Mouse (Mus musculus): ENCODE results near the gene Smarcc2. TPM values are rescaled to one million over a fixed set of nuclear protein-coding genes. Genes with fewer than 3 reads are reported as not detected.

Smarcc2 gene
- 25.9 and 32.1 TPM in 2 replicates for polyA plus RNA-seq (2015; fragmentation: Nextera tagmentation; extraction: Ambion mirVana)

DNA sequence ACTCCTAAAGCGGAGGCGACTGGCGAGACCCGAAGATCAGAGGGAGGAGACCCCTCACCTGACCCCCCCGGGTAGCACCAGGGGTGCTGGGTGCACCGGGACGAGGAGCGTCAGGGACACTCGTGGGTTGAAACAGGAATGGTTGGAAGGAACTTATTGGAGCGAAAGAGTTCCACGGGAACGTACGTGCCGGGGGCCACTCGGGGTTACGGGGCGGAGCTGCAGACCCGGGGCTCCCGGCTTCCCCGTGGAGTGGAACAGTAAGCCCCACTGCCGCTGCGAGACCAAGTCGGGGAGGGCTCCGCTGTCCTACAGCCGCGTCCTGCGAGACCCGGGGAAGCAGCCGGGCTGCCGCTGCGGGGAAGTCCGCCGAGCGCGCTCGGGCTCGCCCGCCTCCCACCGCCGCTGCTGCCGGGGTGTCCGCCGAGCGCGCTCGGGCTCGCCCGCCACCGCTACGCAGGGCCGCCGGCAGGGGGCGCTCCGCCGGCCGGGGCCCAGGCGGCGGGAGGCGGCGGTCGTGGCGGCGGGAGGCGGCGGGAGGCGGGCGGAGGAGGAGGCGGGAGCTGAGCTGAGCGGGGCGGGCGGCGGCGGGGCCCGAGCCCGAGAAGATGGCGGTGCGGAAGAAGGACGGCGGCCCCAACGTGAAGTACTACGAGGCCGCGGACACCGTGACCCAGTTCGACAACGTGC, at the start of gene Smarcc2:
TSS of gene Smarcc2 (plus strand) at position 530 of the 690 bp plus-strand sequence.

GRCm38 (mm10) chr10:128411211-128412054, 47.6 kb upstream of the Smarcc2 start, which contains the start of the genes Nabp2 and Rnf41:
TSS of gene Nabp2 (minus strand) at chr10:128411492.
TSS of gene Rnf41 (plus strand) at chr10:128411657.

DNA sequence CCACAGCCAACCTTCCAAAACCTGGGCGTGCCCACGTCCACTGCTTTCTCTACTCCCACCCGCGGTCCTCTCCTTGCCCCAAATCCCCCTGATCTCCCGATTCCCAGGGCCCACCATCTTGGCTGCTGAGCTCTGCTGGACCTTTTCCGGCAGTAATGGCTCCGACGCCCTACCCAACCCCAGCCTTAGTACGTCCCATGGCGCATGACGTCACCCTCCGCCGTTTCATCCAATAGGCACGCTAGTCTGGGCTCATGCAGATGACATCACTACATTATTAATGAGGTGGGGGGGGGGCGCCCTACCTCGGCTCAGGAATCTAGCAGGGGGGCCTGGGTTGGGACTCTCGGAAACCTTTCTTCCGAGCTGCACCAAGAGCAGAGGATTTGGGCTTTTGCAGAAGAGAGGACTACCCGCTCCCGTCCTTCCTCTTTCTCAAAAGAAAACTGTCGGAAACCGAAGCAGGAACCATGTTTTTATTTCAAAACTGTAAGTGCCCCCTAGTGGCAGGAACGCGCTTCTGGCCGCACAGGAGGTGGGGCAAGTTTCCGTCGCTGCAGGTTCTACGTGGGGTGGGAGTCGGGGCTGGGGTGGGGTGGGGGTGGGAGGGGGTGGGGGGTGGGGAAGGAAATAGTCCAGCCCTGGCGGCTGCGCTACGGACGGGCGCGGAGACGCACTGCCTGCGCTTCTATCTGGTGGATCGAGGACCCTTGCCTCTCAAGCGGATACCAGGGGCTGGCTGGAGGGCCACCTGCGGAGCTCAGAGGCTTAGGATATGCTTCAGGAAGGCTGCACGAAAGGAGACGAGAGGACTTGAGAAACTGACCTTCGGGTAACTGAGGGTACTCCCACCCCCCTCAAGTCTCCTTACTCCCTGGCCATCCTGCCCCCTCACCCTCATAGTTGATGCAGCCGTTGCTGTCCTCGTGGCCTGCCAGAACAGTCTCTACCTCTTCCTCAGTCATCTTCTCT, 34.9 kb downstream of the Smarcc2 start, which contains the start of gene Myl6:
TSS of gene Myl6 (minus strand) at position 451 of the 972 bp plus-strand sequence.

GRCm38 (mm10) chr10:128498590-128498989, 39.5 kb downstream of the Smarcc2 start, which contains the start of gene Myl6b:
TSS of gene Myl6b (minus strand) at chr10:128498685.

DNA sequence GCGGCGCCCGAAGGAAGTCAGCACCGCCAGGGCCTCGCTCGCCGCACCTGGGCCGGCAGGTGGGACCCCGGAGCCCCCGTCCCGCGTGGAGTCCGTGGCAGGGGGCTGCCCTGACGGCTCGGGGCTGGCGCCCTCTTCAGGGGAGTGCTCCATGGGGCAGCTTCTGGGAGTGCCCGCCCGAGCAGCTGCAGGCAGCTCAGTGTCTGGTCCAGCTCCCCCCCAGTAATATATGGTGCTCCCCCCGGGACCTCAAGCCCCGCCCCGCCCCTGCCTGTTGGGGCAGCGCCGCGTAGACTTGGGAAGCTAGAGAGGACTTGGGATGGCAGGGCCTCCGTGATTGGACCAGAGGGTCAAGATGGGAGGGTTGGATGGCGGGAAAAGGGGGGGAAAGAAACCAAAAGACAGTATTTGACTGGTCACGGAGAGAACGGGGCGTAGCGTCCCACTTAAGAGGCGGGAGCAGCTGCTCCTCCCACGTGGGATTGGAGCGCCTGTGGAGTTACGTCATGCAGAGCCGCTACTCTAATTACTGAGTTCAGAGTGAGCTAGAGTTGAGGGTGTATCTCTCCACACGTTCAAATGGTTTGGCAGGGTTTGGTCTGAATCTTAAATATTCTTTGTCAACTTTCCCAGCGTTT, 66.7 kb downstream of the Smarcc2 start, which contains the start of gene Esyt1:
TSS of gene Esyt1 (minus strand) at position 201 of the 638 bp plus-strand sequence.

Small RNAs within 50 kb of the gene (microRNA-seq; reads per million reads assigned to microRNA genes)
- not detected for gene Mir6916
- not detected for gene Mir8105

Other genes with a start within 250 kb of the Smarcc2 start
- gene Spryd4, start 247.4 kb upstream of the Smarcc2 start, polyA plus RNA-seq (2015; fragmentation: Nextera tagmentation; extraction: Ambion mirVana): 20.3 and 21.2 TPM in 2 replicates
- gene Mip, start 233.4 kb upstream of the Smarcc2 start, polyA plus RNA-seq (2015; fragmentation: Nextera tagmentation; extraction: Ambion mirVana): not detected in 2 replicates
- gene Timeless, start 227.2 kb upstream of the Smarcc2 start, polyA plus RNA-seq (2015; fragmentation: Nextera tagmentation; extraction: Ambion mirVana): 10.5 and 13.6 TPM in 2 replicates
- gene Apon, start 205.2 kb upstream of the Smarcc2 start, polyA plus RNA-seq (2015; fragmentation: Nextera tagmentation; extraction: Ambion mirVana): 0.12 TPM in 1 of 2 replicates, not detected in the other
- 0.46 and 1.4 TPM in 2 replicates for gene Apof, start 190.6 kb upstream of the Smarcc2 start, polyA plus RNA-seq (2015; fragmentation: Nextera tagmentation; extraction: Ambion mirVana)
- 10.9 and 12.7 TPM in 2 replicates for gene Stat2, start 188.7 kb upstream of the Smarcc2 start, polyA plus RNA-seq (2015; fragmentation: Nextera tagmentation; extraction: Ambion mirVana)
- not detected in 2 replicates for gene Il23a, start 160.5 kb upstream of the Smarcc2 start, polyA plus RNA-seq (2015; fragmentation: Nextera tagmentation; extraction: Ambion mirVana)
- gene Pan2, start 155.9 kb upstream of the Smarcc2 start, polyA plus RNA-seq (2015; fragmentation: Nextera tagmentation; extraction: Ambion mirVana): 11.6 and 12.1 TPM in 2 replicates
- gene Cnpy2, start 136.8 kb upstream of the Smarcc2 start, polyA plus RNA-seq (2015; fragmentation: Nextera tagmentation; extraction: Ambion mirVana): 170 and 182 TPM in 2 replicates
- 150 and 164 TPM in 2 replicates for gene Cs, start 121.5 kb upstream of the Smarcc2 start, polyA plus RNA-seq (2015; fragmentation: Nextera tagmentation; extraction: Ambion mirVana)
- 16.9 TPM in 2 replicates for gene Coq10a, start 90.3 kb upstream of the Smarcc2 start, polyA plus RNA-seq (2015; fragmentation: Nextera tagmentation; extraction: Ambion mirVana)
- gene Ankrd52, start 82.1 kb upstream of the Smarcc2 start, polyA plus RNA-seq (2015; fragmentation: Nextera tagmentation; extraction: Ambion mirVana): 6.7 and 7.2 TPM in 2 replicates
- gene Slc39a5, start 58.0 kb upstream of the Smarcc2 start, polyA plus RNA-seq (2015; fragmentation: Nextera tagmentation; extraction: Ambion mirVana): 0.06 TPM in 1 of 2 replicates, not detected in the other
- 51.6 and 55.2 TPM in 2 replicates for gene Nabp2, start 47.8 kb upstream of the Smarcc2 start, polyA plus RNA-seq (2015; fragmentation: Nextera tagmentation; extraction: Ambion mirVana)
- 26.1 and 26.5 TPM in 2 replicates for gene Rnf41, start 47.6 kb upstream of the Smarcc2 start, polyA plus RNA-seq (2015; fragmentation: Nextera tagmentation; extraction: Ambion mirVana)
- 9,114 and 9,500 TPM in 2 replicates for gene Myl6, start 34.9 kb downstream of the Smarcc2 start, polyA plus RNA-seq (2015; fragmentation: Nextera tagmentation; extraction: Ambion mirVana)
- 3.1 and 3.2 TPM in 2 replicates for gene Myl6b, start 39.4 kb downstream of the Smarcc2 start, polyA plus RNA-seq (2015; fragmentation: Nextera tagmentation; extraction: Ambion mirVana)
- 35.3 and 39.3 TPM in 2 replicates for gene Esyt1, start 66.6 kb downstream of the Smarcc2 start, polyA plus RNA-seq (2015; fragmentation: Nextera tagmentation; extraction: Ambion mirVana)
- gene Zc3h10, start 88.5 kb downstream of the Smarcc2 start, polyA plus RNA-seq (2015; fragmentation: Nextera tagmentation; extraction: Ambion mirVana): 6.9 and 8.0 TPM in 2 replicates
- gene Rpl41, start 90.1 kb downstream of the Smarcc2 start, polyA plus RNA-seq (2015; fragmentation: Nextera tagmentation; extraction: Ambion mirVana): 3,278 and 3,571 TPM in 2 replicates
- gene Pa2g4, start 106.7 kb downstream of the Smarcc2 start, polyA plus RNA-seq (2015; fragmentation: Nextera tagmentation; extraction: Ambion mirVana): 97.3 and 100 TPM in 2 replicates
- gene Erbb3, start 130.4 kb downstream of the Smarcc2 start, polyA plus RNA-seq (2015; fragmentation: Nextera tagmentation; extraction: Ambion mirVana): 6.5 and 7.6 TPM in 2 replicates
- 632 and 654 TPM in 2 replicates for gene Rps26, start 167.5 kb downstream of the Smarcc2 start, polyA plus RNA-seq (2015; fragmentation: Nextera tagmentation; extraction: Ambion mirVana)
- gene Ikzf4, start 186.7 kb downstream of the Smarcc2 start, polyA plus RNA-seq (2015; fragmentation: Nextera tagmentation; extraction: Ambion mirVana): 1.4 and 2.5 TPM in 2 replicates
- 17.7 and 18.5 TPM in 2 replicates for gene Suox, start 214.8 kb downstream of the Smarcc2 start, polyA plus RNA-seq (2015; fragmentation: Nextera tagmentation; extraction: Ambion mirVana)
- gene Rab5b, start 237.0 kb downstream of the Smarcc2 start, polyA plus RNA-seq (2015; fragmentation: Nextera tagmentation; extraction: Ambion mirVana): 64.6 and 72.6 TPM in 2 replicates
- 1.1 and 1.2 TPM in 2 replicates for gene Pmel, start 244.9 kb downstream of the Smarcc2 start, polyA plus RNA-seq (2015; fragmentation: Nextera tagmentation; extraction: Ambion mirVana)
- gene Cdk2, start 245.8 kb downstream of the Smarcc2 start, polyA plus RNA-seq (2015; fragmentation: Nextera tagmentation; extraction: Ambion mirVana): 29.6 and 35.8 TPM in 2 replicates